Mouse (Mus musculus) G1E (cell line): ENCODE data around the gene Slc6a13. TPM values are rescaled to one million over a fixed set of nuclear protein-coding genes. Genes with fewer than 3 reads are reported as not detected.

Experiments
- ATAC-seq: 2 replicates; pipeline ENCODE4 v1.8.0; 2016; ENCODE audit warnings: mild to moderate bottlenecking; ENCODE audit not compliant: insufficient number of reproducible peaks, poor library complexity, low FRiP score, severe bottlenecking; ENCODE audit errors: extremely low read depth
- DNase-seq: peaks from one replicate; pipeline ENCODE4 v3.0.0; 2012; ENCODE audit warnings: low spot score
- H3K27me3 ChIP-seq: 2 replicates; pipeline ENCODE4 v1.6.1; 2012; ENCODE audit warnings: mild to moderate bottlenecking, low read length, inconsistent platforms; ENCODE audit not compliant: insufficient read depth
- H3K36me3 ChIP-seq: replicated peaks from 2 replicates; pipeline ENCODE3; 2012; ENCODE audit warnings: mild to moderate bottlenecking, inconsistent platforms
- H3K4me1 ChIP-seq: 2 replicates; pipeline ENCODE4 v1.6.1; 2012; ENCODE audit warnings: low read depth, low read length, inconsistent platforms, mixed read lengths; ENCODE audit not compliant: insufficient read depth
- H3K4me3 ChIP-seq: 2 replicates; pipeline ENCODE4 v1.5.1; 2012; ENCODE audit warnings: low read depth, mild to moderate bottlenecking, inconsistent platforms, low read length, moderate library complexity, mixed read lengths
- H3K9me3 ChIP-seq: replicated peaks from 2 replicates; pipeline ENCODE4 v1.6.1; 2012; ENCODE audit warnings: inconsistent platforms
- CTCF ChIP-seq: IDR thresholded peaks from 2 replicates; pipeline ENCODE4 v1.5.1; 2012; ENCODE audit warnings: low read depth, low read length, inconsistent platforms, mixed read lengths
- GATA1 ChIP-seq: IDR thresholded peaks from 2 replicates; pipeline ENCODE4 v1.6.1; 2012; ENCODE audit warnings: borderline replicate concordance, low read length, inconsistent platforms, mixed read lengths
- GATA2 ChIP-seq: IDR thresholded peaks from 2 replicates; pipeline ENCODE4 v1.6.1; 2012; ENCODE audit warnings: low read depth, low read length, inconsistent platforms, borderline replicate concordance
- POLR2AphosphoS5 ChIP-seq: IDR thresholded peaks from 2 replicates; pipeline ENCODE4 v1.6.1; 2012; ENCODE audit warnings: low read depth, low read length, inconsistent platforms; ENCODE audit not compliant: insufficient replicate concordance
- TAL1 ChIP-seq: conservative IDR thresholded peaks from 2 replicates; pipeline ENCODE4 v1.6.1; 2012; ENCODE audit warnings: low read depth, low read length, inconsistent platforms, mixed read lengths
- polyA plus RNA-seq: library from polyadenylated mRNA; stranded (reverse); fragments of >175 nt; gene quantifications from 2 replicates; pipeline ENCODE4 v1.2.3, GENCODE M21; 2012
- total RNA-seq, 2 experiments: library from RNA; stranded (forward) in 1 of 2; stranded (reverse) in 1 of 2; fragments of 200-1000 nt in 1 of 2; fragments of >200 nt in 1 of 2; fragmentation: Nextera tagmentation in 1 of 2; gene quantifications; 2 replicates each; pipeline ENCODE4 v1.2.3; 2014 to 2017

The Slc6a13 gene
- total and polyA plus RNA-seq, 3 experiments: 9.1 to 13.7 (median 11.7) TPM

GRCm38 (mm10) chr6:121380576-121380975 lies 80.5 kb downstream of the Slc6a13 start:
- no peaks in the 10 kb centered on the region for H3K4me1 ChIP-seq
- no peaks in the 10 kb centered on the region for H3K36me3 ChIP-seq
- DNase-seq: no peak
- H3K27me3 ChIP-seq: no peaks in the 10 kb centered on the region; the same call in 1 of the 2 replicates
- 0 out of 2 replicates have a peak, but pooled peaks cover 5% of the 10 kb centered on the region for H3K9me3 ChIP-seq
- no peak overlapping the region for H3K4me3 ChIP-seq
- no peak for ATAC-seq
- TF ChIP-seq GATA1 (no peak), TAL1 (no peak), GATA2 (no peak), POLR2AphosphoS5 (no peak), CTCF (no peak)

GRCm38 (mm10) chr6:121382071-121382470 lies 82.0 kb downstream of the Slc6a13 start:
- Histone ChIP-seq H3K4me3 (no peak overlapping the region), H3K9me3 (0 out of 2 replicates have a peak, but pooled peaks cover 5% of the 10 kb centered on the region), H3K27me3 (no peaks in the 10 kb centered on the region; the same call in 1 of the 2 replicates), H3K36me3 (no peaks in the 10 kb centered on the region), H3K4me1 (no peaks in the 10 kb centered on the region)
- no peak for TF ChIP-seq POLR2AphosphoS5
- no peak for TF ChIP-seq GATA2
- TF ChIP-seq TAL1: no peak
- no peak for TF ChIP-seq CTCF
- TF ChIP-seq GATA1: no peak
- DNase-seq (no peak), ATAC-seq (no peak)

- Histone ChIP-seq H3K27me3 (no peaks in the 10 kb centered on the region; the same call in 1 of the 2 replicates), H3K4me1 (no peaks in the 10 kb centered on the region), H3K4me3 (no peak overlapping the region), H3K9me3 (0 out of 2 replicates have a peak, but pooled peaks cover 2% of the 10 kb centered on the region), H3K36me3 (no peaks in the 10 kb centered on the region)
- DNase-seq (no peak), ATAC-seq (no peak)
- TF ChIP-seq GATA2: no peak
- no peak for TF ChIP-seq GATA1
- TF ChIP-seq POLR2AphosphoS5: no peak
- no peak for TF ChIP-seq CTCF
- TF ChIP-seq TAL1: no peak
Measured at GRCm38 (mm10) chr6:121385397-121385796, 85.4 kb downstream of the Slc6a13 start.

Other genes starting within 250 kb of the Slc6a13 start
- gene Mical3, start 169.2 kb upstream of the Slc6a13 start, total RNA-seq (2014; fragmentation: Nextera tagmentation): 107 and 109 TPM in 2 replicates
- gene Mical3, start 169.2 kb upstream of the Slc6a13 start, total RNA-seq (2017): 20.4 and 20.9 TPM in 2 replicates
- gene Mical3, start 169.2 kb upstream of the Slc6a13 start, polyA plus RNA-seq: 29.8 and 38.1 TPM in 2 replicates
- gene Pex26, start 116.6 kb upstream of the Slc6a13 start, total RNA-seq (2014; fragmentation: Nextera tagmentation): 14.0 and 16.9 TPM in 2 replicates
- 13.8 and 15.7 TPM in 2 replicates for gene Pex26, start 116.6 kb upstream of the Slc6a13 start, total RNA-seq (2017)
- 7.2 and 8.6 TPM in 2 replicates for gene Pex26, start 116.6 kb upstream of the Slc6a13 start, polyA plus RNA-seq
- not detected in 2 replicates for gene Tuba8, start 89.5 kb upstream of the Slc6a13 start, total RNA-seq (2014; fragmentation: Nextera tagmentation)
- gene Tuba8, start 89.5 kb upstream of the Slc6a13 start, total RNA-seq (2017): 0.38 and 0.58 TPM in 2 replicates
- gene Tuba8, start 89.5 kb upstream of the Slc6a13 start, polyA plus RNA-seq: 0.03 TPM in 1 of 2 replicates, not detected in the other
- gene Usp18, start 54.3 kb upstream of the Slc6a13 start, total RNA-seq (2014; fragmentation: Nextera tagmentation): 2.3 and 5.8 TPM in 2 replicates
- gene Usp18, start 54.3 kb upstream of the Slc6a13 start, total RNA-seq (2017): 13.8 and 18.2 TPM in 2 replicates
- 0.21 and 0.41 TPM in 2 replicates for gene Usp18, start 54.3 kb upstream of the Slc6a13 start, polyA plus RNA-seq
- gene Slc6a12, start 42.8 kb downstream of the Slc6a13 start, total RNA-seq (2014; fragmentation: Nextera tagmentation): not detected in 2 replicates
- gene Slc6a12, start 42.8 kb downstream of the Slc6a13 start, total RNA-seq (2017): 0.17 TPM in 1 of 2 replicates, not detected in the other
- gene Slc6a12, start 42.8 kb downstream of the Slc6a13 start, polyA plus RNA-seq: not detected in 2 replicates
- gene Iqsec3, start 173.5 kb downstream of the Slc6a13 start, total RNA-seq (2014; fragmentation: Nextera tagmentation): not detected in 2 replicates
- 0.11 and 0.12 TPM in 2 replicates for gene Iqsec3, start 173.5 kb downstream of the Slc6a13 start, total RNA-seq (2017)
- gene Iqsec3, start 173.5 kb downstream of the Slc6a13 start, polyA plus RNA-seq: not detected in 2 replicates